Mouse (Mus musculus) ES-E14 (cell line): ENCODE results near the gene Igf2bp3.

Experiments
- CHD2 ChIP-seq: IDR thresholded peaks from 2 replicates; pipeline ENCODE4 v1.6.1; 2014; ENCODE audit warnings: mild to moderate bottlenecking, low read depth, low read length, inconsistent platforms
- HCFC1 ChIP-seq: IDR thresholded peaks from 2 replicates; pipeline ENCODE4 v1.6.1; 2012; ENCODE audit warnings: low read length, inconsistent platforms, borderline replicate concordance; ENCODE audit not compliant: insufficient read depth
- ZC3H11A ChIP-seq: IDR thresholded peaks from 2 replicates; pipeline ENCODE4 v1.6.1; 2012; ENCODE audit warnings: low read depth, mild to moderate bottlenecking, inconsistent platforms, low read length, borderline replicate concordance
- ZNF384 ChIP-seq: IDR thresholded peaks from 2 replicates; pipeline ENCODE4 v1.6.1; 2012; ENCODE audit warnings: low read depth, low read length, inconsistent platforms

- TF ChIP-seq CHD2 (no peak), HCFC1 (no peak), ZC3H11A (no peak), ZNF384 (no peak)
Observed at GRCm38 (mm10) chr6:49079313-49079712, 135.4 kb downstream of the Igf2bp3 start.
